Mouse (Mus musculus) hematopoietic stem cell, adult 5-6 weeks (primary cell): ENCODE data around the gene Srm. TPM values are rescaled to one million over a fixed set of nuclear protein-coding genes. Genes with fewer than 3 reads are reported as not detected.

Experiments
- ATAC-seq, 2 experiments: fragments of 125-278 bp in 1 of 2; replicated peaks in 1 of 2; 2 replicates each; pipeline ENCODE4 v1.8.0; 2016 to 2017; ENCODE audit warnings: inconsistent platforms in 2 of 2, mild to moderate bottlenecking in 2 of 2, moderate number of reproducible peaks in 2 of 2, low read depth in 1 of 2, moderate TSS enrichment in 1 of 2; ENCODE audit not compliant: low FRiP score in 2 of 2, poor library complexity in 2 of 2, severe bottlenecking in 2 of 2, insufficient read depth in 1 of 2, low TSS enrichment in 1 of 2
- total RNA-seq: library from RNA; stranded (forward); fragments of 172-1452, 232-1000 nt; gene quantifications from 2 replicates; pipeline ENCODE4 v1.2.3, GENCODE M21; 2017

The Srm gene
- total RNA-seq, 1 experiment from 2014 or later: 20.2 TPM

DNA sequence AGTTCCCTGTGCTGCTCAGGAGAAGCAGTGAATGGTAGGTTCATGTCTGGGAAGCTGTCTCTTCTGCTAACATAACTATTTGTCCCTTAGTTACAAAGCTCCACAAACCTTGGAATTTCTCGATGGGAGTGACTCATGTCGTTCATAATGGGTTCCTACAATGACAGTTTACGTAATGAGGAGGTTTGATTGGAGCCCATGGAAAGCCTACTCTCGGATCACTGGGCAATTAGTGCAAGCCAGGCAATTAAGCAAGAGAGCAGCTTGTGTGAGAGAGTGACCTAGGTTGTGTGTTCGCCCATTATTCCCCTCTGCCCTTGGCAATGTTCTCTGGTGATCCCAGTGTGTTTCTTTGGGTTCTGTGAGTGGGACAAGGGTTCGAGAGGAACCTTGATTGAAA lies 4.6 kb downstream of the Srm start:
- ATAC-seq: no peak

DNA sequence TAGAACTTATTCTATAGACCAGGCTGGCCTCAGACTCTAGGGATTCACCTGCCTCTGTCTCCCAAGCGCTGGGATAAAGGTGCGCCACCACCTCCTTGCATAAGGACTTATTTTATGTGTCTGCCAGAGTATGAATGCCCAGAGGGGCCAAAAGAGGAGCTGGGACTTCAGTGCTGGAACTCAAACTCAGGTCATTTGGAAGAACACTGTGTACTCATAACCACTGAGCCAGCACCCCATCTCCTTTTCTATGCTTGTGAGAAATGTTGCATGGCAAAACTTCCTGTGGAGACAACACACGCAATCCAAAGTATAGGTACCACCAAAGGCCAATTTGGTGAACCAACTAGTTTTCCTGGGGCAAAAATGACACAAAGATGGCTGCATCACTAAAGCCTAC lies 5.4 kb downstream of the Srm start:
- no peak for ATAC-seq

DNA sequence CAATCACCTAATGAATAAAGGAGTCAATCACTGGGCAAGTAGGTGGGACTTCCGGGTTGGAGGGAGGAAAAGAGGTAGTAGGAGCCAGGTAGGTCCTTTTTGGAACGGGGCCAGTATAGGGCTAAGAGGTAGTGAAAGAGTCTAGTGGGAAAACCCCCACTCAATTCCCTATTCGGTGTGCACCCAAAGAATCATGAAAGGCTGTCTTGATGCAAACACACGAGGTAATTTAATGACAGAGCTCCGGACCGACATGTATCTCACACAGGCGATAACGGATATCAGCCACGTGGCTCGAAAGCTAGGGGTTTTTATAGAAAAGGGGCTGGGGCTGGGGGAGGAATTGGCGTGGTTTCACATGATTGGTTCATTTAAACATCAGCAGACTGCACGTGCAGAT lies 7.5 kb downstream of the Srm start:
- ATAC-seq: no peak

DNA sequence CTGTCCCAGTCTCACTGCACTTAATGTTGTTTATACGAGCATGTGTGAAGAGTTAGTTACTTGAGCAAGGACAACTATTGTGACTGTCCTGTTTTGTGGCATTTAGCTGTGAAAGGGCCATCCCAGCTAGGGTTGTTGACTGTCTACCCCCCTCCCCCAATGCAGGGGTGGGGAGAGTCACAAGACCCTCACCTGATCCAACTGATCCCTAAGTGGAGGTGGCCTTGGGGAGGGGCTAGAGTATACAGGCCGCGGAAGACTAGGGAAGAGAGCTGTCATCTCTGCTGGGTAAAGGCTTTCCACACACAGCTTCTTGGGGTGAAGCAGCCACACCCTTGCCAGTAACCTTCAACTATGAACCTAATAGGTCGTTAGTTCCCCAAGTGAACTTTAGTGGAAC lies 9.0 kb downstream of the Srm start:
- ATAC-seq: no peak

DNA sequence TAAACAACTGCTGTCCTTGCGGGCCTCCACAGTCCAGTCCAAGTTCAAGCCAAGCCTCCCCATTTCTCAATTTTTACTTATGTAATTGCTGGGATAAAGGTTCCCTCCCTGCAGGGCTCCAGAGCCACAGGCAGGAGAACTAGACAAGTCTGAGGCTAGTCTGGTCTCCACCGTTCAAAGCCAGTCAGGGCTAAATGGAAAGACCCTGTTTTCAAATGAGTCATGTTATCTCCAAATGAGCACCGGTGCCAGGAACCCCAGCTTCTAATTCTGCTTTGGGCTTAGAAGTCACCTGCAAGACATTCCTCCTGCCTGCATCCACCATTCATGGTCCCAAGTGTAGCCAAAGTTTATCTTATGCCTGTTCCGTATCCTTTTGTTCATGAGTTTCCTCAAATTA lies 10.6 kb downstream of the Srm start:
- ATAC-seq: no peak

DNA sequence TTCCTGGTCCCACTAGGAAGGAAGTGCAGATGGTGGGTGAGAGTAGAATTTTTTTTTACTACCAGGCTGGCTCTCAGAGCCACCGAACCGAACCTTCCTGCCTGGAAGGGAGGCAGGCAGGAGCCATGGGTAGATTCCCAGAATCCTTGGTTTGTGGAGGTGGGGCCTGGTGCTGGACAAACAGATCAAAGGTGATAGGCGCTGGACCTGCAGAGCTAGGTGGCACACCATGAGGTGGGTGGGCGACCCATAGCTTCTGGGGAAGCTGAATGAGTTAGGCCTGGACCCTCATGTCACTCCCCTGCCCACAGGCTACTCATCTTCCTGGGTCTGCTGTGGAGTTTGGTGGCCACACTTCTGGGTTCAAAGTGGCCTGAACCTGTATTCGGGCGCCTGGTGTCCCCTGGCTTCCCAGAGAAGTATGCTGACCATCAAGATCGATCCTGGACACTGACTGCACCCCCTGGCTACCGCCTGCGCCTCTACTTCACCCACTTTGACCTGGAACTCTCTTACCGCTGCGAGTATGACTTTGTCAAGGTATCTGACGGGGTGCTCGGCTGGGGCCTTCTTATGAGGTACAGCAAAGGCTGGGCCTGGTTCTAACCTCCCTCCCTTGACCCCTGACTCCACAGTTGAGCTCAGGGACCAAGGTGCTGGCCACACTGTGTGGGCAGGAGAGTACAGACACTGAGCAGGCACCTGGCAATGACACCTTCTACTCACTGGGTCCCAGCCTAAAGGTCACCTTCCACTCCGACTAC lies 11.2 kb downstream of the Srm start, which contains the start of gene Masp2:
Gene Masp2 (plus strand): TSS at position 198 of the 764 bp plus-strand sequence.
- ATAC-seq: no peak

DNA sequence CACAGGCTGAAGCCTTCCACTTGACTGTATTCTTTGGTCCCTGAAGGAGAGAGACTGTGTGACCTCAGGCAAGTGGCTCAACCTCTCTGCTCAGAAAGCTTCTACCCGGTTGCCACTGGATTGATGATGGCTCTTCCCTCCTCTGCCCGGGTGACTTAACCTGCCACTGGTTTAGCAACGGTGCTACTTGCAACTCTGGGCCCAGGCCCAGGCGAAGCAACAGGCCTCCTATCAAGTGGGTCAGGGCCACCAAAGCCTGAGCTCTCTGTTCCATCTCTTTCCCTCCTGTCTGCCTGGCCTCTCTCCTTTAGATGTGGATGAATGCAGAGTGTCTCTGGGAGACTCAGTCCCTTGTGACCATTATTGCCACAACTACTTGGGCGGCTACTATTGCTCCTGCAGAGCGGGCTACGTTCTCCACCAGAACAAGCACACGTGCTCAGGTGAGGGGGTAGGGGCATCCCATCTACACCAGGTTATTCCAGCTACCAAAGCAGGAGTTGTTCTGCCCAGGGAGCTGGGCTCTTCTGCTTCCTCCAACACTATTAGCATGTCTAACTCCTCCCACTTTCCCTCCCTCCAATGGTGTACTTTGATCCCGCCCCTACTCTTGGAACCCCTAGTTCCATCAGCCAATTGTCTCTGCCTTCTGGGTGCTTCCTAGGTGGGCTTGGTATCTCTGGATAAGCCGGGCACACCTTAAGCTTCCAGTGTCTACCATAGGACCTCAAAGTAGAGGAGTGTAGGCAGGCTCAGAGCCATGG lies 12.3 kb downstream of the Srm start:
- no peak for ATAC-seq

DNA sequence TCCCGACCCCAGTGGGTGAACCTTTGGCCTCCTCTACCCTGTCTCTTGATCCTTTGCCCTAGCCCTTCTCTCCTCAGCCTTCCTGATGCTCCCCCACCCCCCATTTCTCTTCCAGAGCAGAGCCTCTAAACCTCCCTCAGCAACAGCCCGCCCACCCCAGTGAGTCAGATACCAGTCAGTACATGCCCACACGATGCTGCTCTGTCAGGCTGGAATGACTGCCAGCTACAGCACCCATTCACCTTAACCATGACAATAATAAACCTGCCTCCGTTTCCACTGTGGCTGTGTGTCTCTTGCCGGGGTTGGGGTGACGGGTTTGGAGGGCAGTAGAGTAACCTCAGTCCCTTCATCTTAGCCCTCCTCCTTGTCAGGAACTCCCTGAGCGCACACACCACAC lies 12.8 kb downstream of the Srm start:
- ATAC-seq: no peak

DNA sequence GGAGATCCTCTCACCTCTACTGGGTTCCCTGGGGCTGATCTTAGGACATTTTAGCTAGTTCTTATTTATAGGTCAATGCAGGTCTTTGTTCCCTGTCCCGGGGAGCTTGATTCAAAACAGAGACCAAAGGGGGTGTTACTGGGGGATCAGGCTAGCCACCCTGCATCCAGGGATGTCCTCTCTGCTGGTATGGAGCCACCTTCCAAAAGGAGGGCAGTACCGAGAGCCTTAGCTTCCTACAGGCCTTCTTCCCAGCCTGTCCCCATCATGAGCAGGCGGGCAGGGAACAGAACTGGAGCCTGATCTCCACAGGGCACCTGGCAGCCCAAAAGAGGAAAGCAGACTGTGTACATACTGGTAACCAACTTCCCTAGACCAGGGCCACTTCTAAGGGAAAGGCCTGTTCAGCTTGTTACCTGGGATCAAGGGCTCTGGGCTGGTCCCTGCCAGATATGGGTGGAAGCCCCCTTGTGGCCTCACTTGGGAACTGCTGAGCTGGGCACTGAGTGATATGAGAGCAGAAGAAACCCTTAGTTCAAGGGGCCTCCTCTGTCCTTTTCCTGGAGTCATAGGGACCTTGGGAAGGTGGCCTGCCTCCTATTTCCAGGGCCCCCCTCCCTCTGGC lies 13.3 kb downstream of the Srm start:
- ATAC-seq: peak; percentile 60 to 75; a peak in 3 of 4 replicates

DNA sequence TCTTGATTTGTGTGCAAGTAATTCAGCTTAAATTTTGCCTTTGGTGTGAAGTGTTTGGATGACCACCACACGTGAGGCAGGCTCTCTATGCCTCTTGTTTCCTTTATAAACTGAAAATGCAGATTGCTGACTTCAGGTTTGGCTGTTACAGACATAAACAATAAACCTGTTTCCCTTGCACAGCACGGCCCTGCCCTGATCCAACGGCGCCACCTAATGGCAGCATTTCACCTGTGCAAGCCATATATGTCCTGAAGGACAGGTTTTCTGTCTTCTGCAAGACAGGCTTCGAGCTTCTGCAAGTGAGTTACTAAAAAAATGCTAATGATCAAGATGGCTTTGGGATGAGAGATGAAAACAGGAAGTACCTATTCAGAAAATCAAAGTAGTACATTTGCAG lies 16.5 kb downstream of the Srm start:
- ATAC-seq: peak; percentile 63 to 82; a peak in 3 of 4 replicates

DNA sequence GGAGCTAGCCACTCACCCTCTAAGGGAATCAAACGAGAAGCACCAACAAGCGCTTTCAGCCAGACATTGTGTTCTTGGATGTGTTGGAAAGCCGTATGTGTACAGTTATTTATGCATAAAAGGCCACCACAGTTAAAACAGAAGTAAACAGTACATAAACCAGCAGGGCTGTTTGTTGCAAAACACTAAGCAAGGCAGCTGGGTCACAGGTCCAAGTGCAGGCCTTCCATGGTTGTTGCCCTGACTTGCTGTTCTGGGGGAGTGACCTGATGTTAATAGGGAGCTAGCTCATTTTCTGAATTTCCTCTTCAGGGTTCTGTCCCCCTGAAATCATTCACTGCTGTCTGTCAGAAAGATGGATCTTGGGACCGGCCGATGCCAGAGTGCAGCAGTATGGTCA lies 18.5 kb downstream of the Srm start:
- ATAC-seq: no peak

DNA sequence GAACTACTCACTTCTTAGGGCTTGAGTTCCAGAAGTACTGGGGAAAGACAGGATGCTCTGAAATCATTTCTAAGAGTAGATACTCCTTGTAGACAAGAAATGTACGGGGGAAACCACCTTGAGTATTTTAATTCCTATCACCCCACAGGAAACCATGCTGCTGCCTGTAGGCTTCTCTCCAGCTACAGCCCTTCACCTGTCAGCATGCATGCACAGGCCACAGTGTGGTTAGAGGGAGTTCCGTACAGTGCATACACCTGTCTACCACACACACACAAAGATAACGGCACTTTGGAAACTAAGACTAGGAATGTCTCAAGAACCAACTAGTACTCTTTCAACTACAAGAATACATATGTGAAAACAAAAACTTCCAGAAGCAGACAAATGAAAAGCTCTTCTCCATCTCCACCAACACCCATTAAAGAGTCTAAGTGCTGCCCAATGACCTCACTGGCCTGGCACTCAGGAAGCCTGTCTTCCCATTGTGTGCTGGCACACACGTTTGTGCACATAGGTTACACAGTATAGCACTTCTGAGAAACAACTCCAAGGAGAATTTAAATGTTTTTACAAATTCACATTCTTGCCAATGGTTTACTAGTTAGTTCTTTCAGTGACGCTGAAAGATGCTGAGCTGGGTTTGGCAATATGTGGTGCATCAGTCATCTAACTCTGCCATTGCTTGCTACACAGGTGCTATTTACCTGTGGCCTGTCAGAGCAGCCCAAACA lies 19.5 kb downstream of the Srm start:
- peak in 1 of 2 experiments; percentile 30; a peak in 1 of 4 replicates for ATAC-seq

DNA sequence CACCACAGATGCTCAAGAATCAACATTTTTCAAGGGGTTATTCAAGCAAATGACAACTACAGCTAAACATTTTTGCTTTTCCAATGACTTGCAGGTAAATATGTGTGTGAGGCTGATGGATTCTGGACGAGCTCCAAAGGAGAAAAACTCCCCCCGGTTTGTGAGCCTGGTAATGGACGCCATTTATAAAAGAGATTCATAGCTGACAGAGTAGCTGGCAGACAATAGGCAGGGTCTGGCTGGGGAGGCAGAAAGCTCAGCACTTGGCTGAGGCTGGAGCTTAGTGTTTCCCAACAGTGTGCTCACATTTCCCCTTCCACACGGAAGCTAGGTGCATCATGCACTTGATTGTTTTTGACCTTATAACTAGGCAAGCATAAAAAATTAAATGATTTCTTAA lies 21.3 kb downstream of the Srm start:
- ATAC-seq: no peak

DNA sequence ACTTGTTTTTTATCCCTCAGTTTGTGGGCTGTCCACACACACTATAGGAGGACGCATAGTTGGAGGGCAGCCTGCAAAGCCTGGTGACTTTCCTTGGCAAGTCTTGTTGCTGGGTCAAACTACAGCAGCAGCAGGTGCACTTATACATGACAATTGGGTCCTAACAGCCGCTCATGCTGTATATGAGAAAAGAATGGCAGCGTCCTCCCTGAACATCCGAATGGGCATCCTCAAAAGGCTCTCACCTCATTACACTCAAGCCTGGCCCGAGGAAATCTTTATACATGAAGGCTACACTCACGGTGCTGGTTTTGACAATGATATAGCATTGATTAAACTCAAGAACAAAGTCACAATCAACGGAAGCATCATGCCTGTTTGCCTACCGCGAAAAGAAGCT lies 22.4 kb downstream of the Srm start:
- no peak for ATAC-seq

DNA sequence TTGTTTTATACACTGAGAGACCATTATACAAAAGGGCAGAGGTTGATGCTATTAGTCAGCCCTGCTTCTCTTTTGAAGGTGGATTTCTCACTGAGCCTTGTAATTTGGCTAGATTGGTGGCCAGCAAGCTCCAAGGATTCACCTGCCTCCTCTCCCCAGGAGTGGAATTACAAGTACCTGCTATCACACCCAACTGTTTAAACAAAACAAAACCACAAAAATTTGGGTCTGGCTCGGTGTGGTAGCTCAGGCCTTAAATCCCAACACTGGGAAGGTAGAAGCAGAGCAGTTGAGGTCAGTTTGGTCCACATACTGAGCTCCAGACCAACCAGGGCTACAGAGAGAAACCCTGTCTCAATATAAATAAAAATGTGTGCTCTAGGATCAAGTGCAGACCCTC lies 28.5 kb downstream of the Srm start:
- ATAC-seq: no peak

DNA sequence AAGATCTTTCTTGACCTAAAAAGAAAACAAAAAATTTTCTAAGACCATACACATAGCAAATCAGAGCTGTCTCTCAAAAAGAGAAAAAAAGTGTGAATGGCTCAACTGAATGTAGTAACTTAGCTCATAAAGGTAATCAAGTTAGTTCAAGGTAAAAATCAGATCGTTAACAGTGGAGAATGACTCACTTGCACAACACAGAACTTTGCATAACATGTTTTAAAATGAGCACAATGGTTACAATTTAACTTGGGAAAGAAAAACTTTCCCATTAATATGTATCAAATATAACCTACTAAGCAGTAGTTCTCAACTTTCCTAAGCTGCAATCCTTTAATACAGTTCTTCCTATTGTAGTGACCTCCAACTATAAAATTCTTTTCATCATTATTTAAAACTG lies 29.4 kb downstream of the Srm start:
- ATAC-seq: no peak

DNA sequence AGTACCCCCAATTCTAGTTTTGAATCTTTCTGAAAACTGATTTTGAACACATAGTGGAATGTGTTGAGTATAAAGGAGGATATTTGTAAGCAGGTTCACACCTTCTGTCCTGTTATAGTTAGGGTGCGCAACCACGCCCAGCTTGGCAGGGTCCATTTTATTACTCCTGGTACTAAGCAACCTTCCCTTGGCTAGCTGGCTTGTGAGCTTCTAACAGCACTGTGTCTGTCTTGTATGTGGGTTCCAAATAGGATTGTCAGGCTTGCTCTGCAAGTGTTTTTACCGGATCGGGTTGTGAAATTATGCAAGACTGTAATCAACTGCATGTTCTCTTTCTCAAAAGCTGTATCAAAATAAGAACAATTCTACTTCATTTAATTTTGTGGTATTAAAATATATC lies 31.2 kb downstream of the Srm start:
- no peak for ATAC-seq

DNA sequence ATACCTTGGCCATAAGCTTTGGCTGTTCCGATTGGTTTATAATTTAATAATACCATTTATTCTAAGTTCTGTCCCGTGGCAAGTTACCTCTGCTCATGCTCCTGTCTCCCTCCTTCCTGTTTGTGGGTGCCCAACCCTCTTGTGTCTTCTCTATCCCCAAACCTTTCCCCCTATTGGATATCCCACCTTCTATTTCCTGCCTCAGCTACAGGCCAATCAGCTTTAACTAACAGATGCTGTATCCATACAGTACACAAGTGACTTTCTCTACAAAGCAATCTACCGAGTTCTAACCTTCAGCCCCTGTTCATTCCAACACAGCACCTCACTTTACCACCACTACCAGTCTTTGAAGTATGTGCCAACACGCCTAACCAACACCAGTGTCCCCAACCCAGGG lies 32.3 kb downstream of the Srm start:
- no peak for ATAC-seq
